In the genomic region with DNA sequence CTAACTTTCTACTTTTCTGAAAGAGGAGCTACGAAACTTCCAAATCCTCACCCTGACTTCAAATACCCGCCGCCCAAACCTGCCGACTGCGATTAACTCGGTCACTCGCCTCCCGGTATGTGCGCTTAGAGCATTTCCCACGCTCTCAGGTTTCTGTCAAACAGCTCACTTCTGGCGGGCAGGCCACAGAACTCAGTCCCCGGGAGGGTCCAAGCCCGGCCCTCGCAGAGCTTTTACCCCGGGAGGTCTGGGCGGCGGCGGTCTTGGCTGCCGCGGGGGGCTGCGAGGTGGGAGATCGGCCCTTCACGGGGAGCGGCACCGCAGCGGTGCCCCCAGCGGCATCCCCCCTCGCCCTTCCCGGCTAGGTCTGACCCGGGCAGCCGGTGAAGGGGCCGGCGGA, we compare ENCODE assay signal across 8 mouse cellular contexts. TPM values are rescaled to one million over a fixed set of nuclear protein-coding genes. Genes with fewer than 3 reads are reported as not detected.
DNase-seq lines count a peak whose midpoint lies in the region; ATAC-seq and TF ChIP-seq lines count a peak whose summit lies in the region.

No protein-coding gene starts in this region.

- peak overlapping the region; percentile 85 for H3K27ac ChIP-seq in kidney, postnatal 0 days
- H3K27ac ChIP-seq in forebrain, embryonic 16.5 days (ENCODE audit: low read length) = peak overlapping the region; percentile 77
- H3K27ac ChIP-seq in liver, adult 2 months (replicated peaks; ENCODE audit: insufficient read depth, low read depth, low read length) = peak overlapping the region; percentile 23; the same call in 1 of the 2 replicates

- TF ChIP-seq CTCF in kidney, postnatal 0 days (IDR thresholded peaks at IDR 0.05; ENCODE audit: low read depth) = no peak
- TF ChIP-seq CTCF in liver, adult 2 months (IDR thresholded peaks at IDR 0.05; ENCODE audit: low read depth, low read length) = no peak

- WGBS in kidney, postnatal 0 days = under 1% methylated on average over 25 of the region's 33 CpGs
- under 1% methylated on average over 30 of the region's 33 CpGs for WGBS in forebrain, embryonic 16.5 days
- 0% methylated on average over 32 of the region's 33 CpGs for WGBS in liver, adult 2 months

- H3K27me3 ChIP-seq in kidney, postnatal 0 days (ENCODE audit: insufficient read depth, low read length) = no peaks in the 10 kb centered on the region
- no peaks in the 10 kb centered on the region for H3K27me3 ChIP-seq in forebrain, embryonic 16.5 days (replicated peaks; ENCODE audit: control insufficient read depth, insufficient read depth, low read length)
- no peaks in the 10 kb centered on the region for H3K27me3 ChIP-seq in liver, adult 2 months (ENCODE audit: control insufficient read depth, insufficient read depth, low read length)
- H3K27me3 ChIP-seq in splenic B cell, adult 2 months (ENCODE audit: control insufficient read depth, insufficient read depth, low read length, poor library complexity, severe bottlenecking) = no peaks in the 10 kb centered on the region

- H3K4me3 ChIP-seq in kidney, postnatal 0 days (replicated peaks; ENCODE audit: low read depth, low read length) = peak overlapping the region; percentile 97
- H3K4me3 ChIP-seq in forebrain, embryonic 16.5 days (replicated peaks; ENCODE audit: low read length) = peak overlapping the region; percentile 69
- peak overlapping the region; percentile 75 for H3K4me3 ChIP-seq in liver, adult 2 months (ENCODE audit: insufficient read depth, low read depth, low read length)

- H3K79me2 ChIP-seq in liver, adult 2 months (ENCODE audit: control insufficient read depth, insufficient read depth, low read length) = peaks cover 8% of the 10 kb centered on the region; the same call in 1 of the 2 replicates

- peak overlapping the region; percentile 84 for H3K4me2 ChIP-seq in kidney, postnatal 0 days (ENCODE audit: low read length)
- peak overlapping the region; percentile 58 for H3K4me2 ChIP-seq in forebrain, embryonic 16.5 days (ENCODE audit: low read length)

- no peak; the same call in none of the 2 replicates for ATAC-seq in kidney, postnatal 0 days (replicated peaks; ENCODE audit: low FRiP score, low read depth)
- ATAC-seq in forebrain, embryonic 16.5 days = peak; percentile 5

- no peak for DNase-seq in kidney, postnatal 0 days (ENCODE audit: low spot score)
- DNase-seq in kidney, adult 18-20 months = no peak
- peak; percentile 39 for DNase-seq in adrenal gland, postnatal 14 days
- no peak for DNase-seq in liver, adult 2 months (ENCODE audit: extremely low read depth, low read depth, low spot score)
- peak; percentile 21 for DNase-seq in splenic B cell, adult 2 months (ENCODE audit: low read depth, low spot score)
- no peak for DNase-seq in right cerebral cortex, postnatal 36 days (ENCODE audit: low spot score in 2 of 2)
- no peak for DNase-seq in cerebellum, adult 11 months

- peaks cover 12% of the 10 kb centered on the region for H3K4me1 ChIP-seq in kidney, postnatal 0 days (replicated peaks; ENCODE audit: insufficient read depth, low read length)
- H3K4me1 ChIP-seq in forebrain, embryonic 16.5 days (replicated peaks; ENCODE audit: control insufficient read depth, insufficient read depth, low read length) = peaks cover 19% of the 10 kb centered on the region
- peaks cover 10% of the 10 kb centered on the region for H3K4me1 ChIP-seq in liver, adult 2 months (ENCODE audit: control insufficient read depth, insufficient read depth, low read length)

- no peak for TF ChIP-seq POLR2A in liver, adult 2 months (IDR thresholded peaks at IDR 0.05; ENCODE audit: extremely low read depth, insufficient read depth, low read length)

- no peaks in the 10 kb centered on the region for H3K9me3 ChIP-seq in kidney, postnatal 0 days (replicated peaks; ENCODE audit: low read length)
- no peaks in the 10 kb centered on the region for H3K9me3 ChIP-seq in forebrain, embryonic 16.5 days (ENCODE audit: control insufficient read depth, low read length)

- H3K36me3 ChIP-seq in kidney, postnatal 0 days (ENCODE audit: insufficient read depth, low read length) = peaks cover 21% of the 10 kb centered on the region
- peaks cover 25% of the 10 kb centered on the region for H3K36me3 ChIP-seq in forebrain, embryonic 16.5 days (ENCODE audit: control insufficient read depth, insufficient read depth)
- H3K36me3 ChIP-seq in liver, adult 2 months (ENCODE audit: control insufficient read depth, insufficient read depth, low read length) = peaks cover 13% of the 10 kb centered on the region
- peaks cover 2% of the 10 kb centered on the region for H3K36me3 ChIP-seq in splenic B cell, adult 2 months (ENCODE audit: control insufficient read depth, insufficient read depth, low read length, poor library complexity, severe bottlenecking)

- H3K9ac ChIP-seq in kidney, postnatal 0 days (ENCODE audit: low read depth, low read length) = peak overlapping the region; percentile 96
- peak overlapping the region; percentile 68 for H3K9ac ChIP-seq in forebrain, embryonic 16.5 days (replicated peaks; ENCODE audit: low read depth, low read length)
- H3K9ac ChIP-seq in liver, adult 2 months (ENCODE audit: low read depth, low read length) = peak overlapping the region; percentile 78

RNA-seq across cellular contexts. Expression of a gene that starts 0.6 kb away (rescaled TPM):
- polyA plus RNA-seq in kidney, postnatal 0 days (2015; fragmentation: Nextera tagmentation; extraction: Ambion mirVana) = 45.7 and 48.9 TPM in 2 replicates
- 32.5 and 34.6 TPM in 2 replicates for total RNA-seq in adrenal gland, postnatal 14 days (2021)
- polyA plus RNA-seq in forebrain, embryonic 16.5 days (2015; fragmentation: Nextera tagmentation; extraction: Ambion mirVana) = 70.8 and 71.5 TPM in 2 replicates
- 9.5 and 10.1 TPM in 2 replicates for total RNA-seq in liver, adult 2 months (2014; rRNA removed)
- 6.7 and 7.7 TPM in 2 replicates for polyA plus RNA-seq in liver, adult 2 months (2012; rRNA removed)

RNA-seq across cellular contexts. Expression of a gene that starts 0.6 kb away (rescaled TPM):
- 57.8 and 61.4 TPM in 2 replicates for polyA plus RNA-seq in kidney, postnatal 0 days (2015; fragmentation: Nextera tagmentation; extraction: Ambion mirVana)
- total RNA-seq in adrenal gland, postnatal 14 days (2021) = 72.5 and 73.3 TPM in 2 replicates
- polyA plus RNA-seq in forebrain, embryonic 16.5 days (2015; fragmentation: Nextera tagmentation; extraction: Ambion mirVana) = 47.2 and 48.3 TPM in 2 replicates
- total RNA-seq in liver, adult 2 months (2014; rRNA removed) = 21.3 and 24.3 TPM in 2 replicates
- 58.2 and 78.4 TPM in 2 replicates for polyA plus RNA-seq in liver, adult 2 months (2012; rRNA removed)

RNA-seq across cellular contexts. Expression of a gene that starts 34.6 kb away (rescaled TPM):
- polyA plus RNA-seq in kidney, postnatal 0 days (2015; fragmentation: Nextera tagmentation; extraction: Ambion mirVana) = 6.3 and 6.8 TPM in 2 replicates
- total RNA-seq in adrenal gland, postnatal 14 days (2021) = 14.2 and 15.5 TPM in 2 replicates
- polyA plus RNA-seq in forebrain, embryonic 16.5 days (2015; fragmentation: Nextera tagmentation; extraction: Ambion mirVana) = 9.8 and 12.6 TPM in 2 replicates
- 2.3 and 5.3 TPM in 2 replicates for total RNA-seq in liver, adult 2 months (2014; rRNA removed)
- polyA plus RNA-seq in liver, adult 2 months (2012; rRNA removed) = 17.9 and 33.1 TPM in 2 replicates

RNA-seq across cellular contexts. Expression of a gene that starts 40.3 kb away (rescaled TPM):
- polyA plus RNA-seq in kidney, postnatal 0 days (2015; fragmentation: Nextera tagmentation; extraction: Ambion mirVana) = 135 and 148 TPM in 2 replicates
- 62.6 and 83.5 TPM in 2 replicates for total RNA-seq in adrenal gland, postnatal 14 days (2021)
- polyA plus RNA-seq in forebrain, embryonic 16.5 days (2015; fragmentation: Nextera tagmentation; extraction: Ambion mirVana) = 1,407 and 1,413 TPM in 2 replicates
- total RNA-seq in liver, adult 2 months (2014; rRNA removed) = 9.7 and 9.9 TPM in 2 replicates
- 15.3 and 17.8 TPM in 2 replicates for polyA plus RNA-seq in liver, adult 2 months (2012; rRNA removed)

RNA-seq across cellular contexts. Expression of a gene that starts 46.2 kb away (rescaled TPM):
- 52.6 and 61.3 TPM in 2 replicates for polyA plus RNA-seq in kidney, postnatal 0 days (2015; fragmentation: Nextera tagmentation; extraction: Ambion mirVana)
- 99.9 and 115 TPM in 2 replicates for total RNA-seq in adrenal gland, postnatal 14 days (2021)
- 460 and 493 TPM in 2 replicates for polyA plus RNA-seq in forebrain, embryonic 16.5 days (2015; fragmentation: Nextera tagmentation; extraction: Ambion mirVana)
- total RNA-seq in liver, adult 2 months (2014; rRNA removed) = 15.3 and 18.8 TPM in 2 replicates
- polyA plus RNA-seq in liver, adult 2 months (2012; rRNA removed) = 11.7 and 17.4 TPM in 2 replicates

Comparison
In these comparisons a context has a peak if more than half of its experiments do, and no peak if none do; other contexts are left out.
1. DNase-seq: peak in adrenal gland, postnatal 14 days (single experiment) and splenic B cell, adult 2 months (single experiment); none in kidney, postnatal 0 days (single experiment), kidney, adult 18-20 months (single experiment), liver, adult 2 months (single experiment), right cerebral cortex, postnatal 36 days (0 of 2) and cerebellum, adult 11 months (single experiment).
2. H3K27ac ChIP-seq: peak in every context shown above with its lines; median percentile 85 in kidney, postnatal 0 days; 77 in forebrain, embryonic 16.5 days; 23 in liver, adult 2 months.
3. Peak in every context shown above with its lines, with median percentiles within 50 percentile points of each other: H3K4me3 ChIP-seq and H3K9ac ChIP-seq.